Mouse (Mus musculus) liver, postnatal 0 days (tissue): Measurements from ENCODE around the gene Lzts2. TPM values are rescaled to one million over a fixed set of nuclear protein-coding genes. Genes with fewer than 3 reads are reported as not detected.

Experiments
- ATAC-seq: fragments of 200-750 bp; cut with Nextera tagmentation; 2 replicates; pipeline ENCODE4 v1.8.0; 2017; ENCODE audit warnings: mild to moderate bottlenecking, moderate library complexity
- DNase-seq: peaks from one replicate; pipeline ENCODE4 v3.0.0-alpha.2; 2016
- H3K27ac ChIP-seq: fragments of 300-500 bp; sonication (generic); 2 replicates; pipeline ENCODE4 v1.5.1; 2014; ENCODE audit warnings: antibody characterized with exemption, moderate library complexity, mild to moderate bottlenecking, low read depth
- H3K27me3 ChIP-seq: fragments of 300-500 bp; sonication (generic); 2 replicates; pipeline ENCODE4 v1.6.1; 2014; ENCODE audit warnings: low read length, control low read depth, mixed read lengths; ENCODE audit not compliant: insufficient read depth
- H3K36me3 ChIP-seq: fragments of 300-500 bp; sonication (generic); replicated peaks from 2 replicates; pipeline ENCODE4 v1.6.1; 2014; ENCODE audit warnings: mild to moderate bottlenecking, control low read depth, low read length, moderate library complexity, mixed read lengths; ENCODE audit not compliant: insufficient read depth
- H3K4me1 ChIP-seq: fragments of 300-500 bp; sonication (generic); 2 replicates; pipeline ENCODE4 v1.6.1; 2014; ENCODE audit warnings: antibody characterized with exemption, mild to moderate bottlenecking, control low read depth; ENCODE audit not compliant: insufficient read depth
- H3K4me2 ChIP-seq: fragments of 300-500 bp; sonication (generic); 2 replicates; pipeline ENCODE4 v1.6.1; 2014; ENCODE audit warnings: low read depth, mild to moderate bottlenecking, low read length, moderate library complexity, mixed read lengths
- H3K4me3 ChIP-seq: fragments of 300-500 bp; sonication (generic); 2 replicates; pipeline ENCODE4 v1.5.1; 2014; ENCODE audit warnings: low read depth, low read length
- H3K9ac ChIP-seq: fragments of 300-500 bp; sonication (generic); replicated peaks from 2 replicates; pipeline ENCODE4 v1.6.1; 2014; ENCODE audit warnings: mild to moderate bottlenecking, moderate library complexity
- H3K9me3 ChIP-seq: fragments of 300-500 bp; sonication (generic); 2 replicates; pipeline ENCODE4 v1.6.1; 2016; ENCODE audit warnings: mild to moderate bottlenecking, control low read depth, low read length, mixed read lengths
- CTCF ChIP-seq: sonication (generic); IDR thresholded peaks from 2 replicates; pipeline ENCODE4 v1.5.1; 2016; ENCODE audit warnings: antibody characterized with exemption, low read depth
- EP300 ChIP-seq: IDR thresholded peaks from 2 replicates; pipeline ENCODE4 v1.6.1; 2016; ENCODE audit warnings: antibody characterized with exemption, low read depth, mild to moderate bottlenecking
- WGBS: fragments of 180-500 bp; shearing (Covaris S2); extraction: QIAGEN DNeasy Blood & Tissue Kit; methylation state at CpG from one replicate; pipeline ENCODE4 v1.1.7; 2014; ENCODE audit not compliant: insufficient replicate concordance; 5-methylcytosine and 5-hydroxymethylcytosine counted together
- polyA plus RNA-seq: library from polyadenylated mRNA; unstranded; fragments of >200 nt; fragmentation: Nextera tagmentation; extraction: Ambion mirVana; gene quantifications from 2 replicates; pipeline ENCODE4 v1.2.1, GENCODE M21; 2015

Lzts2 gene
- polyA plus RNA-seq, 1 experiment from 2014 or later = 5.7 TPM

DNA sequence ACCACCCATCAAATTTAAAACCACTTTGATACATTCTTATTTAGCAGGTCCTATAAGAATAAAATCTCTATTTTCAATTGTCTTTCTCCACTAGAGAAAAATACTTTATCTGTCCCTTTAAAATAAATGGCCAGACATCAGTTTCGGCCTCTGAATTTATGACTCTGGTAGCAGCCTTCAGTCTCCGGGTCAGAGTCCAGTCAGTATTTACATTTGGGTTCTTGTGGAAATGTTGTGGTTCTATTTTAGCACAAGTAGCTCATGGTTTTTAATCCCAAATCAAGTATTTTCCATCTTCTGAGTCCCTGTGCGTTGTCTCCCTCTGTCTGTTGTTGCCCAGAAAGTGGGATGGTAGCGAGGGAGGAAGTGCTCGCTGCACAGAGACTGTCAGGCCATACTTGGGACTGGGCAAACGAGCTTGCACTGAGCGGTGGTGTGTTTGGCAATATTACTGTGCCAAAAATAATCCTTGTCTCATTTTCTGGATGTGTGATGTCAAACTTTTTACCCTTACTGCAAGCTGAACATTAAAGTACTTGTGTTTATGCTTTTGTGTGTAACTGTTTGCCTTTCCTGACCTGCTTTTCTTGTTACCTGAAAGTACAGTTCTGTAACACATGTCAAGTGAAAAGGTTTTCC, 31.6 kb upstream of the Lzts2 start:
- H3K9ac ChIP-seq = no peak overlapping the region
- H3K36me3 ChIP-seq = peaks cover 35% of the 10 kb centered on the region
- no peak for TF ChIP-seq EP300
- no peak for TF ChIP-seq CTCF
- peak overlapping the region; percentile 78 for H3K27ac ChIP-seq
- DNase-seq (no peak), ATAC-seq (peak; percentile 68)
- no peaks in the 10 kb centered on the region for H3K27me3 ChIP-seq
- no peaks in the 10 kb centered on the region for H3K9me3 ChIP-seq
- H3K4me1 ChIP-seq = peaks cover 14% of the 10 kb centered on the region
- WGBS = 59% methylated on average over 7 of the region's 7 CpGs
- no peak overlapping the region for H3K4me2 ChIP-seq
- H3K4me3 ChIP-seq = no peak overlapping the region

DNA sequence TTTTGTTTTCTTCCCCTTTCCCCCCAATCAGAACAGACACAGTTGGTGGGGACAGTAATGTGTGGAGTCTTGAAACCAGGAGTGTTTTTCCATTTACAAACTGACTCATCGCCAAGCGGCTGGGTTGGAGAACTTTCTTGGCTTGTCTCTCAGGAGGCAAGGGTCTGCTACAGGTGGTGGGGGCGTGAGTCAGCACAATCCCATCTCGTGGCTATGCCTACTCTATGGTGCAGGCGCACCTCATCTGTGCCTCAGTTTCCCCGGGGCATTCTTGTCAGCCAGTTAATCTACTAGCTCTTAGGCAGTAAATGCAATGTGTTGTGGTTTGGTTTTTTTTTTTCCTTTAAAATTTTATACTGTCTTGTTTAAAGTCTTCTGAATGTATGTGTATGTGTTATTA, 30.8 kb upstream of the Lzts2 start:
- 85% methylated on average over 6 of the region's 6 CpGs for whole genome bisulfite sequencing
- no peak overlapping the region for H3K4me3 ChIP-seq
- H3K27me3 ChIP-seq = no peaks in the 10 kb centered on the region
- H3K9ac ChIP-seq = no peak overlapping the region
- TF ChIP-seq CTCF = no peak
- no peak for TF ChIP-seq EP300
- H3K4me2 ChIP-seq = no peak overlapping the region
- peak overlapping the region; percentile 78 for H3K27ac ChIP-seq
- H3K9me3 ChIP-seq = no peaks in the 10 kb centered on the region
- ATAC-seq = no peak
- DNase-seq = no peak
- peaks cover 28% of the 10 kb centered on the region for H3K36me3 ChIP-seq
- H3K4me1 ChIP-seq = peaks cover 16% of the 10 kb centered on the region

DNA sequence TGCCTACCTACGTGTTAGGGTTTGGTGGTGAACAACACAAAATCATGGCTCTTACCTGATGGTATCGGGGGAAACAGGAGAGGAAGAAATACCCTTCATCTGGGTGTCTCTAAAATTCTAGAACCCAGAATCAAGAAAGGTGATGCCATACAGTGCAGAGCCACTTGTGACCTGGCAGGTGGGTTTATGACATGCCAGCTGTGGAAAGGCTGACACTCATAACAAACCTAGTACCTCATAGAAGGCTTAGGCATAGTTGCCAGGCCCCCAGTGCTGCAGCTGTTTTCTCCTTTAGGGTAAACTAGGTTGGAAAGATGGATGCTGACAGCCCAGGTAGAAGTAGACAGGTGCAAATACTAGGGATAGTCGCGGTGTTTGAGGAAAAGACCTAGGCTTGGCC, 29.8 kb upstream of the Lzts2 start:
- H3K4me1 ChIP-seq = peaks cover 18% of the 10 kb centered on the region
- H3K4me3 ChIP-seq = no peak overlapping the region
- 82% methylated on average over 4 of the region's 4 CpGs for WGBS
- no peak overlapping the region for H3K9ac ChIP-seq
- no peak for DNase-seq
- ATAC-seq = no peak
- peaks cover 6% of the 10 kb centered on the region; the same call in 1 of the 2 replicates for H3K27me3 ChIP-seq
- no peaks in the 10 kb centered on the region for H3K9me3 ChIP-seq
- H3K4me2 ChIP-seq = no peak overlapping the region
- no peak for TF ChIP-seq CTCF
- TF ChIP-seq EP300 = no peak
- peaks cover 19% of the 10 kb centered on the region for H3K36me3 ChIP-seq
- 0 out of 2 replicates have a peak overlapping the region, but pooled peaks have one; percentile 12 for H3K27ac ChIP-seq

DNA sequence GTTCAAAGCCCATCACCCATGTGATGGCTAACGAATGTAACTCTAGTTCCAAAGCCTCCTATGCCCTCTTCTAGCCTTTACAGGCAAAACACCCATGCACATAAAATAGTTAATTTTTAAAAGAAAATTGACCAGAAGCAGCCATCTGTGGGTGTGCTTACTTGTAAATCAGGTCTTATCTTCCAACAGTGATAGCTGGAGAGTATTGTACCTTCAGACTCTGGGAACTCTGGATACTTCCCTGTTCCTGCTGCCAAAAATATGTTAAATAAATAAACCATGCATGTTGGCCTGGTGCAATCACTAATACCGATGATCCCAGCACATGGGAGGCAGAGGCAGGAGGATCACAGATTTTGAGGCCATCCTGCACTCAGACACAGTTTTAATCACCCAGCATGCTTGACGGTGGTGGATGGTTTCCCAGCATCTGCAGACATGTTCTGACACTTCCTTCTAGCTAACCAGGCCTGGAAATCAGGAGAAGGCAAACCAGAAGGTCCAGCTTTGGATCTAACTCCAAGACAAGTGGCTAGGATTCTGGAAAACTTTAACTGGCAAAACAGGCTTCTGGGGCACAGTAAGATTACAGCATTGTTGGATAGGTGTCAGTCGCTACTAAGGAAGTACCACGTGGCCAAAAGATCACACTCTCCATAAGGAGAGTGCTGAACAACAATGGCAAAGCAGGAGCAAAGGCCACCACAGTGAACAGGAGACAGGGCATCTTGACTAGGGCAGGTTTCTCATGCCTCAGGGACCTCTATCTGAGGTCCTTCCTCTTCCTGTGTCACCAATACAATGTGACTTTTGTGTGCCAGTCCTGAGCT, 28.8 kb upstream of the Lzts2 start:
- DNase-seq (no peak), ATAC-seq (no peak)
- WGBS = 40% methylated on average over 5 of the region's 5 CpGs
- Histone ChIP-seq H3K4me1 (peaks cover 18% of the 10 kb centered on the region), H3K9ac (no peak overlapping the region), H3K27ac (peak overlapping the region; percentile 12; the same call in 1 of the 2 replicates), H3K36me3 (peaks cover 13% of the 10 kb centered on the region), H3K9me3 (no peaks in the 10 kb centered on the region), H3K4me3 (no peak overlapping the region), H3K27me3 (peaks cover 9% of the 10 kb centered on the region; the same call in 1 of the 2 replicates), H3K4me2 (no peak overlapping the region)
- TF ChIP-seq EP300 (no peak), CTCF (no peak)

DNA sequence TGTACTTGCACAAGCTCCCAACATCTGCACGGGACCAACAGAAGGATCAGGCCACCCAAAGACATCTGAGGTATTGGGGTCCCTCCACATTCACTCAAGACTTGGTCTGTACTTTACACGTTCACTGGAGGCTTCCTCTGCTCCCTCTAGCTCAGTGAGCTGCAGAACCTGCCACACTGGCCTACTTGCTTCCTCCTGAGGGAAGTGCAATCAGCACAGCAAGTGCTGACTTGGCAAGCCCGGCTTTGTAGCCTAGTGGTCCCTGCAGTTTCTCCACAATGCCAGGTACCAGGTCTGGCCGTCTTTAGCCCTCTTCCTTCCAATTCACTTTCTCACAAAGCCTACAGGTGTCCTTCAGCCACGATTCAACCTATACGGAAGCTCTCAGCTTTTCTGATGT, 27.2 kb upstream of the Lzts2 start:
- ATAC-seq (no peak), DNase-seq (no peak)
- H3K4me3 ChIP-seq = no peak overlapping the region
- WGBS = 55% methylated on average over 6 of the region's 6 CpGs
- H3K36me3 ChIP-seq = peaks cover 1% of the 10 kb centered on the region; the same call in 1 of the 2 replicates
- peaks cover 9% of the 10 kb centered on the region; the same call in 1 of the 2 replicates for H3K27me3 ChIP-seq
- H3K9ac ChIP-seq = no peak overlapping the region
- peaks cover 18% of the 10 kb centered on the region for H3K4me1 ChIP-seq
- H3K4me2 ChIP-seq = no peak overlapping the region
- H3K9me3 ChIP-seq = no peaks in the 10 kb centered on the region
- TF ChIP-seq CTCF (no peak), EP300 (no peak)
- H3K27ac ChIP-seq = no peak overlapping the region

DNA sequence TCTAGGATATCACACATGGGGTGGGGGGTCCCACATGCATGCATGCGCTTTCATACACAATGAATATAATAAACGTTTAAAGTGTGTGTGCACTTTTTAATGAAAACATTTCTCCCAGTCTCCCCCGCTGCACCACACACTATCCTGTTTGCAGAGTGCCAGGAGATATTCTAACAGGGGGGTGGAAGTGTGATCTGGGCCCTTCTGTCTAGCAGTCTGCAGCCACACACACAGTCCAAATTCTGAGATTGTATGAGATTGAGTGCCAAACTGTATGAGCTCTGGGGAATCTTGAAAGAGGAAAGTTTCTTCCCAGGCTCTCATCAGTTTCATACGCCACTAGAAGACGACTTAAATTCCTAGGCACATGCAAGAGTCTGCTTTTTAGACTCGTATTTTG, 26.4 kb upstream of the Lzts2 start:
- WGBS = 56% methylated on average over 6 of the region's 6 CpGs
- Histone ChIP-seq H3K27ac (peak overlapping the region; percentile 94; the same call in 1 of the 2 replicates), H3K4me2 (no peak overlapping the region), H3K9ac (no peak overlapping the region), H3K4me3 (no peak overlapping the region), H3K9me3 (no peaks in the 10 kb centered on the region), H3K4me1 (peaks cover 25% of the 10 kb centered on the region), H3K27me3 (peaks cover 9% of the 10 kb centered on the region; the same call in 1 of the 2 replicates), H3K36me3 (no peaks in the 10 kb centered on the region)
- TF ChIP-seq CTCF (no peak), EP300 (no peak)
- DNase-seq = no peak
- ATAC-seq = no peak
